Mouse (Mus musculus) Muller cell, postnatal 12 days (primary cell): ENCODE results near the gene Zfp970.
A peak's percentile ranks its signal among the peaks of the same experiment; 100 is the strongest.
"Not testable (repeated sequence)": the region's sequence is repeated elsewhere in the genome, so short reads cannot be mapped to it uniquely, and the experiment has no call there.

ENCODE experiments used
- DNase-seq: peaks from one replicate; pipeline ENCODE4 v3.0.0-alpha.2; 2015; ENCODE audit errors: inconsistent ontology term

The Zfp970 gene

DNA sequence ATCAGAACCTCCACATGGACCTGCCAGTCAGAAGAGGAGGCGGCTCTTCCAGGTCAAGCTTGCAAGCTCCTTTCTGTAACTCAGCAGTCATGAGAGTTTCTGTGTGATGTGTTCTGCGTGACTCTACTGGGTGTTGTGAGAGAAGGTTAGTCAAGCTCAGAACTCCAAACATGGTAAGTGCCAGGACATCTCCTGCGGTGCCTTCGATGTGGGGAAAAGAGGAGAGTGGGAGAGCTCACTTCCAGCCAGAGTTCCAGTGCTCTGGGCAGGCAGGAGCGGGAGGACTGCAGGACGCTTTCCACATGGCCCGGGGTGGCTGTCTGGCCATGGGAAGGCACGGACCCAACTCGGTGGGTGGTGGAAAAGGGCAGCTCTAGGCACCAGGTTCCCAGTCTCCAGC is at the start of gene Zfp970:
TSS of gene Zfp970 (plus strand) at position 58 of the 400 bp plus-strand sequence.
- peak; percentile 4 for DNase-seq

GRCm38 (mm10) chr2:177468222-177468621 is 3.7 kb downstream of the Zfp970 start:
- DNase-seq, result not testable (repeated sequence)

DNA sequence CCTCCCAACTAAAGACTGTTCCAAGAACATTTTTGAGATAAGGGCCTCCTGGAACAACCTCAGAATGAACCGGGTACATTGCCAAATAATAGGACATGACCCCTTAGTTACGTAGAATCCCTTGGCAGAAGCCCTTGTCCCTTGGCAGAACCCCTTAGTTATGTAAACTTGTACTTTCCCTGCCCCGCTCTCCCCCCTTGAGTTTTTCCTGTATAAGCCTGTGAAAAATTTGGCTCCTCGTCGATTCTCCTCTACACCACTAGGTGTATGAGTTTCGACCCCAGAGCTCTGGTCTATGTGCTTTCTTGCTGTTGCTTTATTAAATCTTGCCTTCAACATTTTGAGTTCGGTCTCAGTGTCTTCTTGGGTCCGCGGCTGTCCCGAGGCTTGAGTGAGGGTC is 7.7 kb downstream of the Zfp970 start:
- not testable (repeated sequence) for DNase-seq

GRCm38 (mm10) chr2:177481971-177482370 is 17.4 kb downstream of the Zfp970 start:
- DNase-seq, result not testable (repeated sequence)

GRCm38 (mm10) chr2:177483238-177483948 is 18.9 kb downstream of the Zfp970 start:
- not testable (repeated sequence) for DNase-seq

- peak; percentile 48 for DNase-seq
Observed at GRCm38 (mm10) chr2:177498067-177498466, 33.5 kb downstream of the Zfp970 start, which contains the start of gene Gm14403. Gm14403 (plus strand) TSS chr2:177498215.

DNA sequence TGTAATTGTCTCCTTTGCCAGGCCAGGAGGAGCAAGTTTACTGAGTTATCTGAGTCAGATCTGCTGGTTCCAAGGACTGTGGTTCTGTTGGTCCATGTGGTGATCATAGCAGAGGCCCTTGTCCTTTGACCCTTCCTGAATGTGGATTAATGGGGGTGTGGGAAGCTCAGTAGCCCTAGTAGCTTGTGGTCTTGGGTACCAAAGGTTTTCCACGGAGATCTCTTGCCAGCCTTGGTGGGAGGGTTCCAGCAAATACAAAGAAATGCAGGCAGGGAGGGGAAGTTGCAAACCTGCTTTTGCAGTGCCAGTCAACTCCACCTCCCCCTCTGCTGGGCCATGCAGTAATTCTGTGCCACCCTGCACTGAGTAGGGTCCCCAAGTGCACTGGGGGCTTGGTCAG is 34.6 kb downstream of the Zfp970 start:
- DNase-seq, result not testable (repeated sequence)

GRCm38 (mm10) chr2:177505211-177505719 is 40.7 kb downstream of the Zfp970 start:
- not testable (repeated sequence) for DNase-seq

DNA sequence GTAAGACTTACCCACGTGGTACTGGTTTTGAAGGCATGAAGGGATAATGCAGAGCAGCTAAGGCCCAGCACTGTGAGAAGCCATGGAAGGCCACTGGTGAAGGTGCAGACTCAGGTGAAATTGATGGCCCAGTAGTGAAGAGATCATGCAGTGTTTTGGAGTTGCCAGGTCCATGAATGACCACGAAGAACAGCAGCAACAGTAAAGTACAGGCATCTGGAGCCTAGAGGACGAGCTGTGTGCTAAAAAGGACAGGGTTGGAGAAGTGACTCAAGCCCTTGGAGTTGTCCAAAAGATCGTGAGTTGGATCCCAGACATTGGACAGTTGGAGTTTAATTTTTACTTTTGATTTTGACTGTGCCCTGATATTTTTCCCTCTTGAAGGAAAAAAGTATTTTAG is 46.8 kb downstream of the Zfp970 start:
- DNase-seq, result not testable (repeated sequence)

DNA sequence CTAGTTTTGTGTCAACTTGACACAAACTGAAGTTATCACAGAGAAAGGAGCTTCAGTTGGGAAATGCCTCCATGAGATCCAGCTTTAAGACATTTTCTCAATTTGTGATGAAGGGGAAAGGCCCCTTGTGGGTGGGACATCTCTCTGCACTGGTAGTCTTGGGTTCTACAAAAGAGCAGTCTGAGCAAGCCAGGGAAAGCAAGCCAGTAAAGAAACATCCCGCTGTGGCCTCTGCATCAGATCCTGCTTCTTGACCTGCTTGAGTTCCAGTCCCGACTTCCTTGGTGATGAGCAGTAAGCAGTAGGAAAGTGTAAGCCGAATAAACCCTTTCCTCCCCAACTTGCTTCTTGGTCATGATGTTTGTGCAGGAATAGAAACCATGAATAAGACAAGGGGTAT is 47.4 kb downstream of the Zfp970 start:
- not testable (repeated sequence) for DNase-seq

DNA sequence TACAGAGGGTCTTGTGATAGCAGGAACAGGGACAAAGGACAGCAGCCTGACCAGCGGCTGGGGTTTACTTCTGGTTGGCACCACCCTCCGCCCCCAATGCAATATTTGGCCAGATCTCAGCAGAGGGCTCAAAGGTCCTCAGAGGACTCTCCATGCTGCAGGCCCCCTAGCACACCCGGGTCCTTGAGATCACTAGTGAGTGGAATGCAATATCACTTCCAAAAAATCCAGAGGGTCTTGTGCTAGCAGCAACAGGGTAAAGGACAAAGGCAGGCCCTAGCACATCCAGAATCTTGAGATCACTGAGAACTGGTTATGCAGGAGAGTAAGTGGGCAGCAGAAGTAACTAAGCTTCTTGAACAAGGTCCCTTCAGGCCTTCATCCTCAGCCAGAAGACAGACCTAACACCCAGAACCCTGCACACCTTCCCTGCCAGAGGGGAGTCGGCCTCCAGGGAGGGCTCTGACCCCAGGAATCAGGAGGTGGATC is 49.5 kb downstream of the Zfp970 start:
- DNase-seq, result not testable (repeated sequence)

- not testable (repeated sequence) for DNase-seq
Observed at GRCm38 (mm10) chr2:177517746-177518145, 53.2 kb downstream of the Zfp970 start.

DNA sequence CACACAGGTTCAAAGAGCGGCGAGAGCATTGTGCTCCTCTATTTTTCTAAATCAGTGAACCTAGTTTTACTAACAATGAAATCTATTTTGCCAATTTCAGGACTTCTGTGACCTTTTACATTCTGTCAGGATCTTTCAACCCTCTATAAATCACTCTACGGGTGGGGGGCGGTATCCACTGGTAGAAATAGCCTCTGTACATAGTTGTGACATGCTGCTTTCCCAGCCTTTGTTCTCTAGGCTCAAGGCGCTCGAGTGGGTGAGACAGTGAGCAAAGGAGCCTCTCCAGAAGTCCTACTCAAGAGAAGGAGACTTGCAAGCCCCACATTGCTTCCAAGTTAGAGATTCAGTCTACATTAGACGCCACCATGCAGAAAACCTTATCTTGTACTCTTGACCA is 53.8 kb downstream of the Zfp970 start:
- not testable (repeated sequence) for DNase-seq

DNA sequence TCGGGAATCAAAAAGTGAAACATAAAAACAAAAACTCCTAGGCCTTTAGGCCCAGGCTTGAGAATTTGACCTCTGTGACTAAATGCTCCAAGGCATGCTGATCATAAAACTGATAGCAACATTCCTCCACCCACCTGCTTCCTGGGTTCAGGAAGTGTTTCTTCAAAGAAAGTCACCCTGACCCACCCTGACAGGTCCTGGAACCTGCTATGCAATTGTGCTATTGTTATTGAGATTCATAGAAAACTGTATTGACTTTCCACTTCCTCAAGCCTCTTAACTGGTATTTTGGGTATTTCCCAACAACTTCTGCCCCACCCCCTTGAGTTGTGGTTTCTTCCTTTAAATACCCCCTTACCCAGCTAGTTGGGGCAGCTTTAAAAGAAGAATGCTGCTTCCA is 54.4 kb downstream of the Zfp970 start:
- not testable (repeated sequence) for DNase-seq

GRCm38 (mm10) chr2:177520035-177520434 is 55.5 kb downstream of the Zfp970 start:
- DNase-seq, result no peak

DNA sequence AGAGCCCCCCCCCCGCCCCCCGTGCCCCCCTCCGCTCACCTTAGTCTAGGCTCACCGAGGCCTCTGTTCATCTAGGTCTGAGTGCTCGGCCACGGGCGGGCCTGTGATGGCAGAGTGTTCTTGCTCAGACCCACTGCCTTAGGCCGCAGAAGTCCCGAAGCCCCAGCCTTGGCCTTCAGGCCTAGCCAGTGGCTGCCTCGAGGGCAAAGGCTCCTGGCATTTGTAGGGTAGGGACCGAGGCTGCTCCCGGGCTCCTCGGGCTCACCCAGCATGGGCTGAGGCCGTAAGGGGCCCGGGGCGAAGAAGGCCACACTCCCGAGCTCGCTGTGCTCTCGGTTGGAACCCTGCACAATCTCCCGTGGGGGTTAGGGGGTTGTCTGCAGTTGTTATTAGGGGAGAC is 58.5 kb downstream of the Zfp970 start:
- DNase-seq, result no peak

- not testable (repeated sequence) for DNase-seq
Observed at GRCm38 (mm10) chr2:177523674-177524073, 59.1 kb downstream of the Zfp970 start.

DNA sequence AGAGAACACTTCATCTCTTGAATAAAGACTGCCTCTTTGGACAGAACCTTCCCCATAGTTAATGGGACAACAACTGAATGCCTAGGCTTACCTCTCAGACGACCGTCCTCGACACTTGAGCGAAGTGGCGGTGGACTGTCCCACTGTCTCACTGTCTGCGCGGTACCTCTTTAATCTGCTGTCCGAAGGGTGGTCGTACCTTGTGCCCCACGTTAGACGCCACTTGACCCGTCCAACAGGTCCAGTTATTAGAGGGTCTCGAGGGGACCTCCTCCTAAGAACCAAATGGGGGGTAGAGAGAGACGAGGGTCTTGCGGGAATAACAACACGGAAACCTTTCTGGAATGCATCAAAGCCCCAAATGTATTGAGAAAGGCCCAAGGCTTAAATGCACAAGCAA is 59.6 kb downstream of the Zfp970 start:
- DNase-seq, result not testable (repeated sequence)
